Mouse (Mus musculus) cerebellum, postnatal 4 days (tissue): ENCODE results near the gene Cdk17.

Experiments used
- DNase-seq, 2 experiments: peaks; one replicate each; pipeline ENCODE4 v3.0.0; 2022; ENCODE audit warnings: low spot score in 2 of 2, mixed read lengths in 1 of 2

Cdk17 gene

GRCm38 (mm10) chr10:93160807-93161510, at the start of gene Cdk17:
TSS of gene Cdk17 (plus strand) at chr10:93160875.
- DNase-seq, result peak; percentile 29 to 69

GRCm38 (mm10) chr10:93111412-93111811, 49.3 kb upstream of the Cdk17 start:
- no peak for DNase-seq

- DNase-seq, result no peak
These were observed 48.7 kb upstream of the Cdk17 start for GRCm38 (mm10) chr10:93112021-93112420.

GRCm38 (mm10) chr10:93113968-93114367, 46.7 kb upstream of the Cdk17 start:
- no peak for DNase-seq

GRCm38 (mm10) chr10:93114782-93115181, 45.9 kb upstream of the Cdk17 start:
- no peak for DNase-seq

GRCm38 (mm10) chr10:93115743-93116142, 44.9 kb upstream of the Cdk17 start:
- no peak for DNase-seq

GRCm38 (mm10) chr10:93116636-93117035, 44.0 kb upstream of the Cdk17 start:
- DNase-seq, result no peak

- DNase-seq, result no peak
These were observed 40.9 kb upstream of the Cdk17 start for GRCm38 (mm10) chr10:93119809-93120208.

- DNase-seq, result no peak
These were observed 39.3 kb upstream of the Cdk17 start for GRCm38 (mm10) chr10:93121262-93121860.

- DNase-seq, result no peak
These were observed 38.1 kb upstream of the Cdk17 start for GRCm38 (mm10) chr10:93122399-93123184.

- no peak for DNase-seq
These were observed 37.4 kb upstream of the Cdk17 start for GRCm38 (mm10) chr10:93123310-93123709.

GRCm38 (mm10) chr10:93123957-93124613, 36.6 kb upstream of the Cdk17 start:
- DNase-seq, result no peak

- no peak for DNase-seq
These were observed 34.6 kb upstream of the Cdk17 start for GRCm38 (mm10) chr10:93126025-93126424.

GRCm38 (mm10) chr10:93128566-93128965, 32.1 kb upstream of the Cdk17 start:
- DNase-seq, result no peak

- no peak for DNase-seq
These were observed 31.3 kb upstream of the Cdk17 start for GRCm38 (mm10) chr10:93129345-93129744.

GRCm38 (mm10) chr10:93129904-93130455, 30.7 kb upstream of the Cdk17 start:
- DNase-seq, result no peak

- no peak for DNase-seq
These were observed 30.2 kb upstream of the Cdk17 start for GRCm38 (mm10) chr10:93130456-93130940.

- DNase-seq, result no peak
These were observed 28.7 kb upstream of the Cdk17 start for GRCm38 (mm10) chr10:93131865-93132566.

GRCm38 (mm10) chr10:93138730-93139129, 21.9 kb upstream of the Cdk17 start:
- no peak for DNase-seq

GRCm38 (mm10) chr10:93140778-93141177, 19.9 kb upstream of the Cdk17 start:
- DNase-seq, result no peak
